Mouse (Mus musculus) liver, adult (tissue): ENCODE measurements around the gene Fam107a.

Experiments
- GATA4 ChIP-seq: IDR thresholded peaks from 2 replicates; pipeline ENCODE4 v1.6.1; 2014; ENCODE audit warnings: mild to moderate bottlenecking, low read length; ENCODE audit not compliant: insufficient replicate concordance

Gene Fam107a

DNA sequence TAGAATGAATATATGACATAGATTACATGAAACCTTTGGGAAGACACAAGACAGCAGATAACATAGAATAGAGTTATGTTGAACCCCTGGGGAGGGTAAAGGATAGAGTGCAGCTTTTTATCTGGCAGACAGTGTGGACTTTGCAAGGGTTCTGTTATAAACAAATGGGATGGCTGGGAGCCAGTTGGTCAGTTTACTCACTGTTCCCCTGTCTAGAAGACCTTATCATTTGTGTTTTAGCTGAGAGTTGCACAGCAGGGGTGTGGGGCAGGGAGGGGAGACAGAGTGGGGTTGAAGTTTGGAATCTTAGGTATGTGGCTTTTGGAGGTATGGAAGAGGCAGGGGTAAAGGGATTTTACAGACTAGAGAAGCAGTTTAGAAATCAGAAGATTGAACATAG lies 34.0 kb downstream of the Fam107a start:
- TF ChIP-seq GATA4 = no peak

DNA sequence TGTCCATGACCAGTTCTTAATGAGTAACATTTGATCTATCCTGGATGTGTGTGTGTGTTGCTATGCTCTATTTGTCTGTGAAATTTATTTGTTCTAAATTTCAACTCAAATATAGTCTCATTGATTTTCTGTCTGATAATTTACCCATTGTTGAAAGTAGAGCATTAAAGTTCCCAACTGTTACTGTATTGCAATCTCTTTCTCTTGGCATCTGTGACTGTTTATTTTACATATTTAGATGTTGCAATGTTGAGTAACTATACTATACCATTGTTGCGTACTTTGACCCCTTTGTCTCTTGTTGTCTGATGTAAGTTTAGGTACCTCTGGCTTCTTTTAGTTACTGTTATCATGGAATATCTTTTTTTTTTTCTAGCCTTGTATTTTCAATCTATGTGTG lies 53.4 kb downstream of the Fam107a start:
- no peak for TF ChIP-seq GATA4

DNA sequence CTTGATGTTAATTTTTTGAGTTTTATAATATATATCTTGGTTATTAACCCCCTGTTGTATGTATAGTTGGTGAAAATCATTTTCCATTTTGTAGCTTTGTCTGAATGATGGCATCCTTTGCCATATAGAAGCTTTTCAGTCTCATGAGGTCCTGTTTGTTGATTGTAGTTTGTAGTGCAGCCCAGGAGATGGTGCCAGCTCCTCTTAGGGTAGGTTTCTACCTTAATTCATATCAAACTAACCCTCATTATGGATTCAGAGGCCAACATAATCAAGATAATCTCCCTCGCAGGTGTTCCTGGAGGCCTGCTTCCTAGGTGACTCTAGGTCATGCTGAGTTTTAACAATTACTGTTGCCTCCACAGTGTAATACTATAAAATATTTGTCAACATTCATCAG lies 55.6 kb downstream of the Fam107a start:
- TF ChIP-seq GATA4 = no peak

DNA sequence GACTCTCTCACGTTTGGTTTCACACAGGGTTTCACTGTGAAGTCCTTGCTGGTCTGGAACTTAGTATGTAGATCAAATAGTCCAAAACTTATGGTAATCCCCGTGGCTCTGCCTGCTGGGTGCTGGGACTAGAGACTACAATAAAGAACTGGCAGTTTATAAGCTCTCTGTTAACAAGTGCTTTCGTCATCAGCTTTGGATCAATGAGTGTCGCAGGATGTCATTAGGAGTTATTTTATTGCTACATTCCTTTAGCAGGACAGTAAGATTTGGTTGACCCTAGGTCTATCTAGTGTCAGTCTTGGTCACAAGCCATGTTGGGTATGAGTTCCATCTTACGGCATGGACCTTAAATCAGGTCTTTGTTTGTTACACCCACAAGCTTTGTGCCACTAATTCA lies 57.6 kb downstream of the Fam107a start:
- TF ChIP-seq GATA4 = no peak

DNA sequence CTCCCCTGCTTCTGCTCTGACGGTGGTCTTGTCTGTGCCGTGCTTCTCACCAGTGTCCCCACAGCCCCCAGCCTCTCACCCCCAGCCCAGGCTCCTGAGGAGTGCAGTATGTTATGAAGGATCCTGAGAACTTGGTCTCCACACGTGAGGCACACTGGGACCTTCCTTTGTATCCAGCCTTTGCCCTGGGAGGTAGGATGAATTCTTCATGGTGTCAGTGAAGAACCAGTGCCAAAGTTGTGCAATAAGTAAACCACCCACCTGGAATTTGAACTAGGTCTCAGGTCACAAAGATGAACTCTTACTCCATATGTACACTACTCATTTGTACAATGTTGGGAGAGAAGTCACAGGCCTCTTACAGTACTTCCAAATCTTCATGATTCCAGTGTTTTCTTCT lies 58.7 kb downstream of the Fam107a start, which contains the start of gene Acox2:
Acox2 (minus strand) TSS at position 188 of the 400 bp plus-strand sequence.
- no peak for TF ChIP-seq GATA4

DNA sequence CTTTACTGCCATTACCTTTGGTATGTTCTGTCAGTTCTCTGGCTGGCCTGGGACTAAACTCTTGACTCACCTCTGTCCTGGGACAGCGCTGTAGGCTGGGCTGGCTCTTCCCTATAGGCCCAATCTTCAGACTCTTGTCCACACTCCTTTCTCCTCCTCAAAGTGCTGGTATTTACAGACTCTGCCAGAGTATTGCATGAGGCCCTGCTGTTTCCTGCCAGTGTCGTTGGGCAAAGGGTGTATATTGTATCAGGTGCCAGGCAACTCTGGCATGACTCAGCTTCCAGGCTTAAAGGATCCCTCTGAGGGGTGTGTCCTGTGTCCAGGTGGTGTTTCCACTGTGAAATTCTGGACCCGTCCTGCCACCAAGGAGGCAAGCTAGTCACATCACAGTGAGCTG lies 59.1 kb downstream of the Fam107a start:
- TF ChIP-seq GATA4 = no peak

DNA sequence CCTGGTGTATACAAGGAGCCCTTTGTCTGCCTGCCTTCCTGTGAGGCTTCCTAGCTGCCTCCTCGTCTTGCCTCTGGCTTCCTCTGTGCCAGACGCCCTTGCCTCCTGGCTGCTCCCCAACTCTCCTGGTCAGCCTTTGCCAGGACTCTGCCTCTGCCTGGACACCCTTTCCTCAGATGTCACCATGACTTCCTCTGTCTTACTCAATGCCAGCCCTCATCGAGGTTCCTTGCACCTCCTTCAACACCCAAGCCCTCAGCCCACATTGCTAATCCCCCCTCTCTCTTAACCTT lies 59.5 kb downstream of the Fam107a start:
- no peak for TF ChIP-seq GATA4

DNA sequence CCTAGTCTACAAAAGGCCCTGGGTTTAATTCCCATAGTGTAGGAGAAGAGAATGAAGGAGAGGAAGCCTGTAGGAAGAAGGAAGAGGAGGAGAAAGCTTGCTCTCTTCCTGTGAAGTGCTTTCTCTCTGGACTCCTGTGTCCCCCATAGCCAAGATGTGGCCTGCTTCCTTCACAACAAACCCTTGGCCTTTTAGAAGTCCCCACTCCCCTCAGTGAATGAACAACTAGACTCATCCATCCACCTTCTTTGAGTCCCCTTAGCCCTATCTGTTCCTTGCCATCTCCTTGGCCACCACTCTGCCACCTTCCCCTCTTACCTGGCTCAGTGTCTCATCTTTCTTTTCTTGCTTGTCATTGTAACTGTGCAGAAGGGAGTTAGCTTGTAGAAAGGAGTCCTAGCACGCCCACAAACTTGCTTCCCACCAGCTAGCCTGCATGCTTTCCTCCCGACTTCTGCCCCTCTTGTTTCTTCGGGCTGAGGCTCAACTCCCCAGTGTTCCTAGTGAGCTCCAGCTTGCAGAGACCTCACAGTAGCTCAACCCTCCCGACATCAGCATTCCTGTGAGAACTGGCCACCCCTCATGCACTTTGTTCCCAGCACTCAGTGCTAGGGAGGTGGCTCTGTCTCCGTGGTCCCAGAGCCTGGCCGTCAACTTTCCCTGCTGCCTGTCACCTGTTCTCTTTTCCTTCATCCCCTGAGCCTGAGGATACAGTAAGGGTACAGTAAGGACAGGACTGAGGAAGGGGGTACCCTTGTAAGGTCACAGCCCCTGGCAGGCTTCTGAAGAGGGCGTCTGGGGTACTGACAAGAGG lies 60.1 kb downstream of the Fam107a start:
- TF ChIP-seq GATA4 = no peak

DNA sequence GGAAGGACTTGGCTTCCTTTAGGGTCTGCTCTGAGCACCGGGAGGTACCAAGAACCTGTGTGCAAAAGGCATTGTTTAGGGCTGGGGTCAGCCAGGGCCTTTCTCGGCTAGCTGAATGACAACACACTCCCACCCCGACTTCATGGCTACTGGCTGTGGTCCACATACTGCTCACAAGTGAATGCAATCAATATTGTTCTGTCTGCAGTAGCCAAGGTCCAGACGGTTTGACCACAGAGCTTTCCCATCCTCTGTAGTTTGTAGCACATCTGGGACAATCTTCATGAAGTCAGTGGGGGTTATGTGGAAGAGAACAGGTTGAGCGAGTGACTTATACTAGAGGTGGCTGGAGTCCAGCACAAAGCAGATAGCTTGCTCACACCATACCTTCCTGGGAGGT lies 60.9 kb downstream of the Fam107a start:
- TF ChIP-seq GATA4 = no peak

DNA sequence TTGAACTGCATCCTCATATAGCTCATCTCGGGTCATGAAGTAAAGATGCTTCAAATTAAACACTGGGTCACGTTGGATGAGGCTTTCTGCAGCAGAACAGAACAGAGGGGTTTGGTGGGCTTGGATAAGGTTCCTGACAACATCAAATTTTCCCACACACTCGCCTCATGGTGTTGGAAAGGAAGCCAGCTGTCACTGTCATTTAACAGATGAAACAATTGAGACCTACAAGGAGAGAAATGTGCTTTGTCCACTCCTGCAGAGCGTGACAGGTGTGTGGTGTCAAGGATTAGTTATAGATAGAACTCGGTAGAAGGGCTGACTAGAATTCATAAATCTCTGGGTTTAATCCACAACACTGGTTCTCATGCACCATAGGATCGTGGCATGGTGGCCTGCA lies 61.8 kb downstream of the Fam107a start:
- TF ChIP-seq GATA4 = no peak

DNA sequence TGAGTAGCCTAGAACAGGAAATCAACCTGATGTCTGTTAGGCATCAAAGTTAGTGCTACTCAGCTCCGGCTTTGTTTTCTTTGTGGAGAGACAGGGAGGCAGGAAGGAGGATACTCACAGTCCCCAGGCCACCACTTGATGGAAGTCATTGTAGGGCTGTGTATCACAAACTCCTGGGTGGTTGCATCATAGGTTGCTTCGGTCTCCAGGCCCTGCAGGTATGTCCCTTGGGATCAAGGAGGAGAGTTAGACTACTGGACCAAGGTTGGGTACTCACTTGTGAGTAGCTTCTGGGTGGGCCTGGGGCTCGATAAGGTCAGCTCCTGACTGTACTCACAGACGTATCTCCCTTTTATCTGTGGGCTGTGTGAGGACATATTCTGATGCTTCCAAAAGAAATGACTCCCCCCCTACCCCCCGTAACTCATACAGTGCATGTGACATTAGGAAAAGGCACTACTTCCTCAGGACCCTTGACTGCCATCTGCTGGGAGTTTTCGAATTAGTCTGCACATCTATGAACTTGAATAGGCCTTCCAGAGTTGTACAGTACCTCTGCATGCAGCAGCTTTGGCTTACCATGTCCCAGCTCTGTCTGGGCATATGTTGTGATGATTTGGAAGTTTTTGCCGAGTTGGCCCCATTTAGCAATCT lies 62.6 kb downstream of the Fam107a start:
- no peak for TF ChIP-seq GATA4

DNA sequence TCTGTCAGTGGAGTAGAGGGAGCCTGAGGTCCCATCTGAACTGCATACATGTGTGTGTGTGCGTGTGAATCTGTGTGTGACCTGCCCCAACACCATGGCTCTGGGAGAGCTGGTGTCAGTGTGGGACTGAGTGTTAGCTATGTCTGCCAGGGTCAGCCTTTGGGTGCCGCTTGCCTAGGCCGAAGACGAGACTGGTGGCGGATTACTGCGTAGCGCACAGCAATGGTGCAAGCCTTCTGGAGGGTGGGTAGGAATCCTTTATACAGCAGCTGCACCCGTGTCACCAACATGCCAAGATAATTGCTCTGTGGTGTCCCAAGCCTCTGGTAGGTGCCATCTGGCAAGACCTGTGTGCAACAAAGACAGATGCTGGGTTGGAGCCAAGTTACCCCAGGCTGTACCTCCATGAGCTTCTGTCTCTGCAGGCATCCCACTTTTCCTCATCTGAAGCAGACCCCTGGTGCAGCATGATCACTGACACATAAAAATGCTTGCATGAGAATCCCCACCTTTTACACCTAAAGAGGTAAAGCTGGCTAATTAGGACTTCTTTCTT lies 66.4 kb downstream of the Fam107a start:
- TF ChIP-seq GATA4 = no peak

DNA sequence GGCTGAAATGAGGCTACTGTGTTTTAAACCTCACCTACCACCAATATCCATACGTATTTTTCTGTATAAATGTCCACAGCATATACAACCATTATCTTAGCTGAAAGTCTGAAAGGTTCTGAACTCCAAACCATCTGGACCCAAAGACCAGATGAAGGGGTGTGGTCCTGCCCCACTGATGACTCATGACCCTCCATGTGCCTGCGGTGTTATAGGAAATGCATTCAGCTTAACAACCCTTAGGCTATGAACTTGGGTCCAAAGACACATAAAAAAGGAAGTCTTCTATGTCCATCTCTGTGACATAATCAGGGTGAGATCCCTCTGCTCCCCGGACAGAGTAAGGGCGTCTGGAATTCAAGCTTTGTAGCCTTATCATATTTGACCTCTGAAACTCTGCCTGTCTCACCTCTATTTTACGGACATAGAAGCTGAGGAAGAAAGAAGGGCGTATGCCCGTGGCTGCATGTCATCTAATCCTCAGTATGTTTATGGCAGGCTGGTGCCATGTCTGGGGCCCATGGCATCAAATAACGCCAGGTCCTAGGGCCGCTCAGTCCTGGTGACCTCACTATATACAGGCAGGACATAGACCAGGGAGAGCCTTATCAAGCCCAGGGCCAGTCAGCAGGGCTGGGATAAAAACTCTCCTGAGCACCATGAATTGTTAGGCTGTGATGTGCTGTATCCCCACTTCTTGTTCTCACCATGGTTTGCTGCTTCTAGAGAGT lies 67.5 kb downstream of the Fam107a start:
- no peak for TF ChIP-seq GATA4

DNA sequence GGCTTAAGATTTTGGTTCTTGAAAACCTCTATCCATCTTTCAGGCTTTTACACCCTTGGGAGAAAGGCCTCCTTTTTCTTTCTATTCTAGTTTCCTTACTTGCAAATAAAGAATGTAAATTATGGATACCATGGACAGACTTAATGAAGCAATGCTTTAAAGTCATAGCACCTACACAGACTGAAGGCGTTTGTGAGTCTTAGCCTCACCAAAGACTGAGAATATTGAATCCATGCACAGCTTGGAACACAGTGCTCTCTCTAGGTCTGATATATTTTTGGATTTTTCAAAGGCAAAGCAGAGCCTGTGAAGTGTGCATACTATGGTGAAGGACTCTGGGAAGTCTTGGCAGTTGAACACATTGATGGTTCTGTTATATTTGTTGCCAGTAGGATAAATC lies 68.6 kb downstream of the Fam107a start:
- TF ChIP-seq GATA4 = no peak

DNA sequence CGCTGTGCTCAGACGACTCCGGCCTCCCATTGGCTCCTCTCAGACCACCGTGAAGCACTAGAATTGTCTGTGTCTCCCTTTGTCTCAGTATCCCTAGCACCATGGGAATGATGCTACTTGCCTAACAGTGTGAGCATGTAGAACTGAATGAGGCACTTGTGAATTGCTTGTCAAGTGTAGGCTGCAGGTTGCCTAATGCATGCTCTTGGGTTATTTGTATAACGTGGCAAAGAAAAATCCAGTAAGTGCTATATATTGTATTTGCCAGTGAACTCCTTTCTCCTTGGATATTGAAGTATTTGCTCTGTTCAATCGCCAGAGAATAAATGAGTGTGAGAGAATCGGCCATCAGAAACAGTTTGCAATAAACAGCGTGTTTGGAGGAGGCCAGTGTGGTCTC lies 70.9 kb downstream of the Fam107a start:
- TF ChIP-seq GATA4 = no peak
